Mouse (Mus musculus): Measurements from ENCODE around the gene Ces2b. TPM values are rescaled to one million over a fixed set of nuclear protein-coding genes. Genes with fewer than 3 reads are reported as not detected.

Ces2b gene
- total and polyA plus RNA-seq, 3 experiments, result not detected

DNA sequence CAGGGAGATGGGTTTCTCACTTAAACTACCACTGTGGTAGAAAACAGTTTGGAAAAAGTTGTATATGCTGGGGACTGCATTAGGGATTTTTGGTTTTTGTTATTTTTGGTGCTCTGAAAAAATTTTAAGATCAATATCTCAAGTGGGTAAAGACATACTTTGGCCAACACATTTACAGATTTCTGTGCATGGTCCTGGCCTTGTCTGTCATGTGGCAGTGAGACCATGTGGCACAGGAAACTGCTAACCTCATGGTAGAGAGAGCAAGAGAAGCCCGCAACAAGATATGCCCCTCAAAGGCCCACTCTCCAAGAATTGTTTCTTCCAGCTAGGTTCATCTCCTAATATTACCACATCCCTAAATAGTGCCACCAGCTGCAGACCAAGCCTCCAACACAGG, 32.0 kb upstream of the Ces2b start:
- H3K27me3 ChIP-seq (replicated peaks), result no peaks in the 10 kb centered on the region
- no peaks in the 10 kb centered on the region for H3K9me3 ChIP-seq (replicated peaks; ENCODE audit: low read length)
- no peak overlapping the region for H3K4me3 ChIP-seq (replicated peaks in 1 of 3; ENCODE audit: low read depth in 2 of 3, low read length in 2 of 3, poor library complexity in 1 of 3)
- in situ Hi-C loops (cut with MboI; ENCODE audit: low pct_ligation_motif_present, low pct_unique_long_range_greater_than_20kb, low sequenced_read_pairs), result no loop called here
- H3K4me2 ChIP-seq (ENCODE audit: insufficient read depth, low read depth, poor library complexity, severe bottlenecking), result no peak overlapping the region
- TF ChIP-seq MAX (IDR thresholded peaks at IDR 0.05; ENCODE audit: low read length) (peak; percentile 62; the same call in 1 of the 2 replicates), PAX5 (IDR thresholded peaks at IDR 0.05; ENCODE audit: low read length) (no peak), MYC (IDR thresholded peaks at IDR 0.05; ENCODE audit: low read depth, low read length) (peak; percentile 68; the same call in 1 of the 2 replicates)
- peak; percentile 32 for DNase-seq (ENCODE audit: extremely low read depth)
- no peak overlapping the region for H3K27ac ChIP-seq (ENCODE audit: insufficient read depth, low read depth)
- no peak overlapping the region for H3K9ac ChIP-seq (ENCODE audit: insufficient read depth, low read depth)
- H3K4me1 ChIP-seq (ENCODE audit: control insufficient read depth in 1 of 2, insufficient read depth in 2 of 2), result peaks cover 8 to 19% of the 10 kb centered on the region in 2 experiments
- H3K79me2 ChIP-seq (replicated peaks; ENCODE audit: control insufficient read depth, extremely low read depth, insufficient read depth, poor library complexity, severe bottlenecking), result no peaks in the 10 kb centered on the region
- dilution Hi-C loops (cut with MboI; ENCODE audit: extremely low pct_ligation_motif_present, extremely low pct_unique_long_range_greater_than_20kb, low sequenced_read_pairs), result no loop called here
- H3K36me3 ChIP-seq (replicated peaks in 1 of 2; ENCODE audit: control insufficient read depth in 1 of 2, insufficient read depth in 1 of 2, low read length in 1 of 2), result no peaks in the 10 kb centered on the region

DNA sequence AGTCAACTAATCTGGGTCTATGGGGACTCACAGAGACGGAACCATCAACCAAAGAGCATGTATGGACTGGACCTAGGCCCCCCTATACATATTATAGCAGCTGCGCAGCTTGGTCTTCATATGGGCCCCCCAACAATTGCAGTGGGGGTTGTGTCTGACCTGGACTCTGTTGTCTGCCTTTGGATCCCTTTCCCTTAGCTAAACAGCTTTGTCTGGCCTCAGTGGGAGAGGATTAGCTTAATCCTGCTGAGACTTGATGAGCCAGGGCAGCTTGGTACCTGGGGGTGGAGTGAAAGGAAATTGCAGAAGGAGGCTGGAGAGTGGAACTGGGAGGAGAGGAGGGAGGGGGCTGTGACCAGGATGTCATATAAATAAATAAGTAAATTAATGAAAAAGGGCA, 25.2 kb upstream of the Ces2b start:
- dilution Hi-C loops (cut with MboI; ENCODE audit: extremely low pct_ligation_motif_present, extremely low pct_unique_long_range_greater_than_20kb, low sequenced_read_pairs), result no loop called here
- H3K9ac ChIP-seq (ENCODE audit: insufficient read depth, low read depth), result no peak overlapping the region
- no peaks in the 10 kb centered on the region for H3K36me3 ChIP-seq (replicated peaks in 1 of 2; ENCODE audit: control insufficient read depth in 1 of 2, insufficient read depth in 1 of 2, low read length in 1 of 2)
- H3K4me1 ChIP-seq (ENCODE audit: control insufficient read depth in 1 of 2, insufficient read depth in 2 of 2), result peaks cover 0 to 11% of the 10 kb centered on the region in 2 experiments; a peak in 2 of 4 replicates
- no peak for TF ChIP-seq ZKSCAN1 (IDR thresholded peaks at IDR 0.05; ENCODE audit: borderline replicate concordance, low read depth, low read length)
- TF ChIP-seq MYC (IDR thresholded peaks at IDR 0.05; ENCODE audit: low read depth, low read length), result no peak
- no peak for TF ChIP-seq ZNF384 (IDR thresholded peaks at IDR 0.05; ENCODE audit: low read depth, low read length)
- TF ChIP-seq MAZ (IDR thresholded peaks at IDR 0.05; ENCODE audit: low read depth, low read length), result no peak
- TF ChIP-seq MXI1 (IDR thresholded peaks at IDR 0.05; ENCODE audit: low read depth, low read length), result no peak
- TF ChIP-seq USF2 (conservative IDR thresholded peaks at IDR 0.05; ENCODE audit: low read depth, low read length), result no peak
- TF ChIP-seq KAT2A (IDR thresholded peaks at IDR 0.05; ENCODE audit: insufficient replicate concordance, low read length), result no peak
- no peak for TF ChIP-seq E2F4 (IDR thresholded peaks at IDR 0.05; ENCODE audit: insufficient replicate concordance, low read depth, low read length)
- TF ChIP-seq ELF1 (IDR thresholded peaks at IDR 0.05; ENCODE audit: low read depth, low read length), result no peak
- TF ChIP-seq POLR2A (IDR thresholded peaks at IDR 0.05; ENCODE audit: low read depth, low read length), result no peak
- TF ChIP-seq JUND (conservative IDR thresholded peaks at IDR 0.05; ENCODE audit: low read depth, low read length), result no peak
- TF ChIP-seq UBTF (IDR thresholded peaks at IDR 0.05; ENCODE audit: low read depth, low read length), result no peak
- no peak for TF ChIP-seq HCFC1 (IDR thresholded peaks at IDR 0.05; ENCODE audit: low read depth, low read length)
- TF ChIP-seq USF1 (IDR thresholded peaks at IDR 0.05; ENCODE audit: low read depth, low read length), result no peak
- no peak for TF ChIP-seq NRF1 (IDR thresholded peaks at IDR 0.05; ENCODE audit: low read depth, low read length)
- no peak for TF ChIP-seq TBP (conservative IDR thresholded peaks at IDR 0.05; ENCODE audit: low read depth, low read length)
- TF ChIP-seq IRF4 (IDR thresholded peaks at IDR 0.05; ENCODE audit: low read depth, low read length), result no peak
- TF ChIP-seq BHLHE40 (IDR thresholded peaks at IDR 0.05; ENCODE audit: low read depth, low read length), result no peak
- no peak for TF ChIP-seq MAX (IDR thresholded peaks at IDR 0.05; ENCODE audit: low read length)
- no peak for TF ChIP-seq PAX5 (IDR thresholded peaks at IDR 0.05; ENCODE audit: low read length)
- no peaks in the 10 kb centered on the region for H3K79me2 ChIP-seq (replicated peaks; ENCODE audit: control insufficient read depth, extremely low read depth, insufficient read depth, poor library complexity, severe bottlenecking)
- H3K4me2 ChIP-seq (ENCODE audit: insufficient read depth, low read depth, poor library complexity, severe bottlenecking), result no peak overlapping the region
- H3K27ac ChIP-seq (ENCODE audit: insufficient read depth, low read depth), result no peak overlapping the region
- no peaks in the 10 kb centered on the region for H3K27me3 ChIP-seq (replicated peaks)
- in situ Hi-C loops (cut with MboI; ENCODE audit: low pct_ligation_motif_present, low pct_unique_long_range_greater_than_20kb, low sequenced_read_pairs), result no loop called here
- no peaks in the 10 kb centered on the region for H3K9me3 ChIP-seq (replicated peaks; ENCODE audit: low read length)
- no peak overlapping the region for H3K4me3 ChIP-seq (replicated peaks in 1 of 3; ENCODE audit: low read depth in 2 of 3, low read length in 2 of 3, poor library complexity in 1 of 3)
- no peak for DNase-seq (ENCODE audit: extremely low read depth)
